Mouse (Mus musculus) induced T-regulatory cell, adult 2 months (primary cell): ENCODE measurements around the gene Kitl.

ENCODE experiments used
- DNase-seq: peaks from one replicate; pipeline ENCODE4 v3.0.0-alpha.2; 2012; ENCODE audit warnings: low read depth

The Kitl gene

DNA sequence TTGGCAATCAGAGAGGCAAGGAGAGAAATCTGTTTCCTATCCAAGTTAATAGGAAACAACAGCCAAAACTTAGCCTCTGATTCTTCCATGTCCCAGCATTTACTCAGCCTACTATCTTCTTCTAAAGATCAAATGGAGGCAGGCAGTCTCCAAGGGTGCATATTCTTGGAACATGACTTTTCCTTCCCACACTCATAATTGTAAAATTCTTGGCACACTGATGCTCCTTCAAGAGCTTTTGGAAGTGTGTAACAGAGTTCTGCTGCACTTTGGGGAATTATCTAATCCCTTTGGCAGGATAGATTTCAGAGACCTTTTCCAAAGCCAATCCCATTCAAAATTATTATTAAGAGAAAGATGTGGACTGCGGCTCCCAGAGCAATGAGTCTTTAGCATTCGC lies 100.1 kb downstream of the Kitl start:
- no peak for DNase-seq

DNA sequence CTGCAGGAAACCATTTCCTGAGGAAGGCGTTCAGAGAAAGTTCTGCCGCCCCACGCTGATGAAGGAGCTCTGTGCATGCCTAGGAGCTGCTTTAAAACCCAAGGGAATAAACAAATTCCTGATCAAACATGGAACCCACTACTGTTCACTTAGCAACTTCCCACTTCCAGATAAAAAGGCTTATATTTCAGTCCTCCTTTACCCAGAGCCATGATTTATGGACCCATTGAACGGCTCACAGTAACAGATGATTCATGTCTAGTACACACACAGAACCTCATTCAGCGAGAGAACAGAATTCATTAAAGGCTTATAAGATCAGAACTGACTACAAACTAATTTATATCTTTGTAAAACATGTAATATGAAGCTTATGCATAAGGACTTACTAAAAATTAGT lies 109.0 kb downstream of the Kitl start:
- no peak for DNase-seq

DNA sequence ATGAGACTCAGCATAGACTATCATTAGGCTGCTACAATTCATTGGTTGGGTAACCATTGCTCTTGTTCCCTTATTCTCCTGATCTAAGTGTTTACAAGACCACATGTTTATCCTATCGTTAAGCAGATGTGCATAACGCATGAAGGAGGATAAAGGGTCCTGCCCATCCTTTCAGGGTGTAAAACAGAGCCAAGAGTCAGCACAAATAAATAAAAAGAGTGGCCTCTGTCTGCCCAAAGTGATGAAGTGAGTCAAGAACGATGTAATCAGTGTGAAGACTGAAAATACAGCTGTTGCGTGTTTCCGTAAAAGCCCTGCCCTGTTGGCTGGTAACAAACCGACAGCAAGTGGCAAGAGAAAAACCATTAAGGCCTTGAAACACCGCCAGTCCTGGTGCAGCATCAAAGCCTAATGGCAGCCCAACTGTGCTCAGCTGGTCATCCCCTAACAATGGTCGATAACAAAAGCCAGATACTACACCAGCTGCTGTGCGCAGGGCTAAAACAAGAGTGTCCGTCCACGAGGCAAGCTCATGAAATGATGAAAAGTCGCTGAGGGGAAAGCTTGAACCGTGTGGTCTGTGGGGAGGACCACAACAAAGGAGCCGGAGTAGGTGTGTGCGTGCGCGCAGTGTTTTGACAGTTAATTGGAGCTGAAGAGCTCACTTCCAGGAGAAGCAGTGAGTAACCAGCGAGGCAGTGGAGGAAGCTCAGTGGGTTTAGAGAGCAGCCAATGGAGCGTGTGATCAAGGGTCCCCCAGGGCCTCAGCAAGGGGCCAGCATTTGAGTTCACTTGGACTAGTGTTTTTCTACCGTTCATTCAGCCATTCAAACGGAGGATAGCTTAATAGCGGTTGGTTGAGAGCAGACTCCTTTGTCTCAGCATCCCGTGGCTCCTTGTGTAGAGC lies 112.7 kb downstream of the Kitl start:
- DNase-seq: no peak

DNA sequence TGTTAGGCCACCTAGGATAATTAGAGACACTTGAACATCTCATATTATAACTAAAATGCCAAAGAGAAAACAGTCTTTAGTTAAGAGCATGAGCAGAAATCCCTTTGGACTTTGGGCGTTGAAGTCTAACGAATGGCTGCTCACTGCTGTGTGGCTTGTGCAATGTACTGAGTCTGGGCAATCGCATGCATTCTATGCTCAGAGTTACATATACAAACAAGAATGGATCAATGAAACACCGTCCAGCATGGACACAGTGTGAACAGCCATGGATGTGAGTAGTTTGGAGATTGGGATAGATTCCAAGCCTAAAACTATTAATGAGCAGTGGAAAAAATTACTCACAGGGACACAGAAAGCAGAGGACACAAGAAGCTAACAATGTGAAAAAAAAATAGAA lies 116.2 kb downstream of the Kitl start:
- DNase-seq: no peak

DNA sequence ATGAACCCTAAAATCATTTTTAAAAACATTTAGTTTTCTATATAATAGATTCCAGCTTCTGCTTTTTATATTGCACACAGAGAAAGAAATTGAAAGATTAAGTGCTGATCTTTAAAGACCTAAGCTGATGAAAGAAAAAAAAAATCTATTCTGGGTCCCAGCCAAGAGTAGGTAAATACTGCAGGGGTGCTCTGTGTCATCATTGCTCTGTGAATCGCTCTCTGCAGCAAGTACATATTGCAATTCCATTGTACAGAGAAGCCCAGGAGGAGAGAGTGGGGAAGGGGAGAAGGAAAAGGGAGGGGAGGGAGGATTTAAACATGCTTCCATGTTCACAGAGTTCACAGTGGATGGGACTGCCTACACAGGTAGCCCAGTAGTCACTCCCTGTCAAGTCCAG lies 116.9 kb downstream of the Kitl start:
- no peak for DNase-seq

DNA sequence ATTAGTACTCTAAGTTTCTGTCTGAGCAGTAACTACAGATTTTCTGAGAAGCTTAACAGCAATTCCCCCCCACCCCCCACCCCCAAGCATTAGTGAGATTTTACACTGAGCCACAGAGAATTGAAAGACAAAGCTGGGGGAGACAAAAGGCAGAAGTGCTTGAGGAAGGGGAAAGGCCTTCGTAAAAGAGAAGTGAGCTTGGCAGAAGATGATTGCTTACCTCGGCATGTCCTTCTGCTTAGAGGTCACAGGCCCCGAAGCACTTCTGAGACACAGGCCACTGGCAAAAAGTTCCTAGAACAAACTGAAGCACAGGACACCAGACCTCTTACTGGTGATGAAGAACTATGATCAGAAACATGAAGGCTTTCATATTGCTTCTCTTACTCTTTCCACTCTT lies 123.1 kb downstream of the Kitl start:
- no peak for DNase-seq

DNA sequence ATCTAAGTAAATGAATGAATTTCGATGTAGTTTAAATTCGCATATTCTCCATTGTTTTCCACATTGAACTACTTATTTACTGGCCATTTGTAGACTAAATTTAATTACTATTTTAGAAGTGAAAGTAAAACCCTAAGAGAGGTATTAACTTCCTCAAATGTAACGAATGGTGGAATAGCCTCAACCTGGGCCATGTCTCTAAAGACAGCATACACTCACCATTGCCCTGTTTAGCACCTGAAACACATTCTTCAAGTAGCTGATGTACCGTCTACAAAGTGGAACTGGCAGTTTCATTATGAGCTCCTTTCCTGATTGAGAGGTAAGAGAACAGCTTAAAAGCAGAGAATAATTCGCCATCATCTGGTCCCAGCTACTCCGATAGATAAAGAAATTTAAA lies 132.7 kb downstream of the Kitl start:
- DNase-seq: no peak
